Mouse (Mus musculus) frontal cortex, adult 2 months (tissue): ENCODE measurements around the gene Slc22a6. TPM values are rescaled to one million over a fixed set of nuclear protein-coding genes. Genes with fewer than 3 reads are reported as not detected.

Source experiments
- DNase-seq, 2 experiments: peaks; one replicate each; pipeline ENCODE4 v3.0.0; 2022; ENCODE audit warnings: low spot score in 1 of 2; ENCODE audit errors: extremely low spot score in 1 of 2
- polyA plus RNA-seq: library from polyadenylated mRNA; depleted of rRNA; stranded (reverse); fragments of >200 nt; gene quantifications from 2 replicates; pipeline ENCODE4 v1.2.3, GENCODE M21; 2012; rRNA removed

The Slc22a6 gene
- polyA plus RNA-seq, 1 experiment, result 9.2 TPM

- DNase-seq, result no peak
Measured at GRCm38 (mm10) chr19:8673336-8674063, 55.7 kb downstream of the Slc22a6 start.

Other genes starting within 250 kb of the Slc22a6 start
- gene Slc22a30, start 212.9 kb upstream of the Slc22a6 start, polyA plus RNA-seq, result not detected in 2 replicates
- 24.4 and 33.8 TPM in 2 replicates for gene Slc22a8, start 26.8 kb upstream of the Slc22a6 start, polyA plus RNA-seq
- 78.1 and 81.1 TPM in 2 replicates for gene Chrm1, start 45.8 kb downstream of the Slc22a6 start, polyA plus RNA-seq
- 183 and 188 TPM in 2 replicates for gene Slc3a2, start 105.3 kb downstream of the Slc22a6 start, polyA plus RNA-seq
- gene Wdr74, start 117.8 kb downstream of the Slc22a6 start, polyA plus RNA-seq, result 48.9 and 49.2 TPM in 2 replicates
- gene 1700092M07Rik, start 122.7 kb downstream of the Slc22a6 start, polyA plus RNA-seq, result 0.34 and 0.92 TPM in 2 replicates
- 111 and 130 TPM in 2 replicates for gene Stx5a, start 123.4 kb downstream of the Slc22a6 start, polyA plus RNA-seq
- gene Nxf1, start 139.0 kb downstream of the Slc22a6 start, polyA plus RNA-seq, result 128 and 139 TPM in 2 replicates
- gene Tmem223, start 153.0 kb downstream of the Slc22a6 start, polyA plus RNA-seq, result 124 and 140 TPM in 2 replicates
- gene Tmem179b, start 156.4 kb downstream of the Slc22a6 start, polyA plus RNA-seq, result 16.9 and 18.1 TPM in 2 replicates
- 15.8 and 17.4 TPM in 2 replicates for gene Taf6l, start 168.4 kb downstream of the Slc22a6 start, polyA plus RNA-seq
- 159 and 171 TPM in 2 replicates for gene Polr2g, start 180.5 kb downstream of the Slc22a6 start, polyA plus RNA-seq
- gene Zbtb3, start 184.5 kb downstream of the Slc22a6 start, polyA plus RNA-seq, result 3.8 and 4.6 TPM in 2 replicates
- gene Ttc9c, start 201.3 kb downstream of the Slc22a6 start, polyA plus RNA-seq, result 27.2 and 30.9 TPM in 2 replicates
- 92.6 and 96.8 TPM in 2 replicates for gene Hnrnpul2, start 202.0 kb downstream of the Slc22a6 start, polyA plus RNA-seq
- gene AC129217.1, start 211.7 kb downstream of the Slc22a6 start, polyA plus RNA-seq, result not detected in 2 replicates
- gene Bscl2, start 219.4 kb downstream of the Slc22a6 start, polyA plus RNA-seq, result 122 and 130 TPM in 2 replicates
- gene Gng3, start 221.2 kb downstream of the Slc22a6 start, polyA plus RNA-seq, result 248 and 262 TPM in 2 replicates
- gene Lrrn4cl, start 232.7 kb downstream of the Slc22a6 start, polyA plus RNA-seq, result 0.96 and 1.2 TPM in 2 replicates